Mouse (Mus musculus) ovary, adult 18-20 months (tissue): ENCODE data around the gene Tmem190.
"Not testable (repeated sequence)": the region's sequence is repeated elsewhere in the genome, so short reads cannot be mapped to it uniquely, and the experiment has no call there.

Experiments used
- DNase-seq: peaks from one replicate; pipeline ENCODE4 v3.0.0; 2022; ENCODE audit warnings: low spot score, mixed read lengths

Tmem190 gene

GRCm38 (mm10) chr7:4776131-4776530 lies 6.6 kb upstream of the Tmem190 start:
- DNase-seq = no peak

DNA sequence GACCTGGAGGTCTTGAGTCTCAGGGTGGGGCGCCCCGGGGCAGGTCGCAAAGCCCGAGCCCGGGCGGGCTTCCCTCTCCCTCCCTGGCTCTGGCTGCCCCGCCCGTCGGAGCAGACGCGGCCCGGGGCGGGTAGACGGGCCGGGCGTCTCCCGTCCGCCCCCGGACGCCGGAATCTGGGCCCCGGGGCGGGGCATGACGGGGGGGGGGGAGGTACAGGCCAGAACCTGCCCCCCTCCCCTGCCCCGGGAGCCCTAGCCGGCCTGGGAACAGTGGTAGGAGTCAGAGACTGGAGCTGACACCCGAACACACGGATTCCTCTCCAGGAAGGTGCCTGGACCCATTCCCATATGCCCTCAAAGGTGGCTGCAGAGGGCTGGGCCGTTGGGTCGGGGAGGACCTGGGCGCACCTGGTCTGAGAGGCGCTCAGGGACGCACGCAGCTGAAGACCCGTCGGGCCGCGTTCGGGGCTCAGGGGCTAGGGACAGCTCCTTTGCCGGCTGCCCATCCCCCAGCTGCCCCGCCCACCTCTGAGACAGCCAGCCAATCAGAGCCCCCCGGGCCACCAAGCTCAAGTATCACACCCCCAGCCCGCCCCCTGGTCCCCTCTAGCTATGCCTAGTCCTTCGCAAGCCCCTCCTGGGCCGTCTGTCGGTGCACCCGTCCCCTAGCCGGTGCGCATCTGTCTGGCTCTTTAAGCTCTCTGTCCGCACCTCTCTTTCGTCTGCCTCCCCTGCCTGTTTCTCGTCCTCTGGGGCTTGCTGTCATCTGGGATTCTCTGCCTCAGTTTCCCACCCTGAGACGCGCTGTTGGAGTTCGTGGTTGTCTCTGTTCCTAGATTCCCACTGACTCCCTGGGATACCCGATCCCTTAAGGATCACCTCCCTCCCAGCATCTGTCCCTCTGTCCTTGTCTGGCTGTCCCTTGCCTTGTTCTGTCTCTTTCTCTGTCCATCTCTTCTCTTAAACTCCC lies 5.6 kb upstream of the Tmem190 start:
- DNase-seq = peak; percentile 22

GRCm38 (mm10) chr7:4777851-4778637 lies 4.7 kb upstream of the Tmem190 start:
- DNase-seq = no peak

- DNase-seq = no peak
These were observed 2.8 kb upstream of the Tmem190 start for GRCm38 (mm10) chr7:4779921-4780320.

DNA sequence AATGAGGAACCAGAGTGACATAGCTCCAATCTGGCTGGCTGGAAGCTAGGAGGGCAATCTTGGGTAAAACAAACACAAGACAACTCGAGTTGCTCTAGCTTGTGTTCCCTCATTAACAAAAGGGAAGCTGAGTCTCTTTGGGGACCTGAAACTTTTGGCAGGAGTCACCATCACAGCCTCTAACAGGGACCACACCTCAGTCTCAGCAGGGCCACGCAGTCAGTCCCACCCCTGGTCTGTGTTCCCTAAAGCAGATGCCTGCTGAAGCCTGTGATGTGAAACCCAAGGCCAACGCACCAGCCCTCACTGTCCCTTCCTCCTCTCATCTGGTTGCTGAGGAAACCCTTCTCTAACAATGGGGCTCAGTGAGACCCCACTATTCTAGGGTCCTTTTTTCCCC lies 607 bp upstream of the Tmem190 start:
- no peak for DNase-seq

GRCm38 (mm10) chr7:4783667-4784268 lies 1.0 kb downstream of the Tmem190 start:
- DNase-seq = no peak

DNA sequence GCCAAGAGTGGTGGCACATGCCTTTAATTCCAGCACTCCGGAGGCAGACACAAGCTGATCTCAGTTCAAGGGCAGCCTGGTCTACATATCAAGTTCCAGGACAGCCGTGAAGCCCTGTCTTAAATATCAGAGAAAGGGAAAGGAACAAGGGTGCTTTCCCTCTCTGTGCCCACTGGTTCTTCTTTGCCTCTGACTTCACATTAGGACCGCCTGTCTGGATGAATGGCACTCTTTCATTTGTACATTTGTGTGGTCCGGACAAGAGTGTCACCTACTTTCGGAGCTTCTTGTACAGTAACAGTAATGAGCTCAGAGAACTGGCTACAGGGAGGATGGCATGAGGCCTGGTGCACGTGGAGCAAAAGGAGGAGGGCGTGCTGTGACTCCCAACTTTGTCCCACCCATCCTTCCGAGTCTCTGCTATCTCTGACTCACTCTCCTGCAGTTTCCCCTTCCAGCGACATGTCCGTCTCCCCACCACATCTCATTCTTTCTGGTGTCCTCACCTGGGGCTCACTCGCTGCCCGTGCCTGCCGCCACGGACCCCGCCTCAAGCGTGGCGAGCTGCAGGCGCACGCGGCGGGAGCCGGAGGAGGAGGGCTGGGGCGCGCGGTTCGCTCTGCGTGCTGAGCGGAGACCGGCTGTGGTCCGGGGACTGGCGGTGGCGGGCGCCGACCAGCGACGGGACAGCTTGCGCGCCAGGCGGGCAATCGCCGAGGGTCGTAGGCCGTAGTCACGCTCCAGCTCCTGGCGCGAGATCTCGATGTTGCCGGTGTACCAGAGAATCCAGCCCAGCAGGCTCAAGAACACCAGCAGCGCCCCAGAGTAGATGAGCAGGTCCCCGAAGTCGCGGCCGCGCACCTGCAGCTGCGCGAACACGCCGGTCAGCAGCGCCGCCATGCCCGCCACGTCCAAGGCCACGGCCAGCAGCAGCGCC lies 6.0 kb downstream of the Tmem190 start:
- DNase-seq = peak; percentile 41

DNA sequence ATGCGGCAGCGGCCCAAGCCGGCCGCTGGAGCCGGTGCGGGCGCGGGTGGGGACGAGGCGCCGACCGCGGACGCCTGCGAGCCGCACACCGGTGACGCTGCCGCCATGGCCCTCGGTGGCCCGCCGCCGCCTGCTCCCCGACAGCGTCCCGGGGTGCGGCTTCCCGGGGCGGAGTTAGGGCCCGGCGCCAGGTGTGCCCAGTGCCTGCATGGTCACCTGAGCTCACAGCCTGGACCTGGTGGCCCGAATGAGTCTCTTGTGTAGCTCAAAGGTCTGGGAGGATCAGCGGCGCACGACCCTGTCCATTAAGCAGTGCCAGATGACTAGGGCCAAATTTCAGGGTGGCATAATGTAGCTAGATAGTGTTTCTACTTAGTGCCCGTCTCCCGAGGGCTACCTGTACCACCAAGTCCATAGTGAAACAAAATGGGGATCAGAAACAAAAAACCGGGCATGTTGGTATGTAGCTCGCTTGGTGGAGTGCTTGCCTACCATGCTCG lies 6.7 kb downstream of the Tmem190 start, which contains the start of gene Tmem238:
Tmem238 (minus strand) TSS at position 221 of the 500 bp plus-strand sequence.
- DNase-seq = peak; percentile 20

DNA sequence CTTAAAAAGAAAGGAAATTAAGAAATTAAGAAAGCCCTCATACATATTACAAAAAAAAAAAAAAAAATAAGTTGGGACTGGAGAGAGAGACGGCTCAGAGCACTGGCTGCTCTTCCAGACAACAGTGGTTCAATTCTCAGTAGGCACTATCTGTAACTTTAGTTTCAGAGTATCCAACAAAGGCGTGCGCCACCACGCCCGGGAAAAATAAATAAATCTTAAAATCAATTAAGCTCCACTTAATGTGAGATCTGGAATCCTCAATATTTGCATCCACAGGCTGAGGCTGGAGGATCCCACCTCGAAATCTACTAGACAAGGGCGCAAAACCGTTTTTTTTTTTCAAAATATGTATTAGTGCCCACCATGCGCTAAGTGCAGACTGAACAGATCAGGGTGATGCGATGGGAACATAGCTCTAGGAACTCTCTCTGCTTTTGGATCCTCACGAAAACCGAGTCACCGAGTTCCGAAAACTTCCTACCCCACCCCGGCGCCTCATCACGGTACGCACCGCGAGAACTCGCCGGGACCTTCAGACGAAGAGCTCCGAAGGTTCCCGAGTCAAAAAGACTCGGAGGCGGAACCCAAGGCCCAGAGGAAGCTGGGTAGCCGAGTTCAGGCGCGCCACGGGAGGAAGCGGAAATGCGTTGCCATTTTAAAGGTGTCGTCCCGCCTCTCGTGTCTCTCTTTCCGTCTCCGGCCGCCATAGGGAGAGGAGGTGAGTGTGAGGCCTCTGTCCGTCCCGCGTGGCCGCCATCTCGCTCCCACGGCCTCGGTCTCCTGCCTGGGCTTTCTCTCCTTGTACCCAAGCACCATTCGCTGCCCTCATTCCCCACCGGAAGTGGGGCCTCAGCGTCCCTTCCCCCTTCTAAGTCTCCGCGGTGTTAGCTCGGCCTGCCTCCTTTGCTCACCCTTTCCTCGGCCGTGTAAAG lies 9.8 kb downstream of the Tmem190 start, which contains the start of gene Rpl28:
Rpl28 (plus strand) TSS at position 597 of the 935 bp plus-strand sequence.
- DNase-seq = peak; percentile 94

- not testable (repeated sequence) for DNase-seq
These were observed 10.5 kb downstream of the Tmem190 start for GRCm38 (mm10) chr7:4793248-4793647.

DNA sequence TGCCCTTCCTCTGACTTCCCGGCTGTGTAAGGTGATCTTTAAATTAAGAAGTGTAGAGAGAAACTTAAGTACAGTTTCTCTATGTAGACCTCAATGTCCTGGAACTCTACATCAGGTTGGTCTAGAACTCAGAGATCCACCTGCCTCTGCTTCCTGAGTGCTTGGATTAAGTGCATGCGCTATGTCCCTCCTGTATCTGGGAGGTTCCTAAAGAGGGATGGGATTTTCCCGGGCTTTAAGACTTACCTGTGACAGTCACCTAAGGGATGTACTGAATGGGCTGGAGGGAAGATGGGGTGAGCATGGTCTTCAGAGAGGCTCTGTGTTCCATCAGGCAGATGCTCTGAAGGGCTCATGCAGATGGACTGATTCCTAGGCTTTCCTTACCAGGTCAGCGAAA lies 10.9 kb downstream of the Tmem190 start:
- DNase-seq = no peak

- DNase-seq = no peak
These were observed 12.0 kb downstream of the Tmem190 start for GRCm38 (mm10) chr7:4794631-4795168.

DNA sequence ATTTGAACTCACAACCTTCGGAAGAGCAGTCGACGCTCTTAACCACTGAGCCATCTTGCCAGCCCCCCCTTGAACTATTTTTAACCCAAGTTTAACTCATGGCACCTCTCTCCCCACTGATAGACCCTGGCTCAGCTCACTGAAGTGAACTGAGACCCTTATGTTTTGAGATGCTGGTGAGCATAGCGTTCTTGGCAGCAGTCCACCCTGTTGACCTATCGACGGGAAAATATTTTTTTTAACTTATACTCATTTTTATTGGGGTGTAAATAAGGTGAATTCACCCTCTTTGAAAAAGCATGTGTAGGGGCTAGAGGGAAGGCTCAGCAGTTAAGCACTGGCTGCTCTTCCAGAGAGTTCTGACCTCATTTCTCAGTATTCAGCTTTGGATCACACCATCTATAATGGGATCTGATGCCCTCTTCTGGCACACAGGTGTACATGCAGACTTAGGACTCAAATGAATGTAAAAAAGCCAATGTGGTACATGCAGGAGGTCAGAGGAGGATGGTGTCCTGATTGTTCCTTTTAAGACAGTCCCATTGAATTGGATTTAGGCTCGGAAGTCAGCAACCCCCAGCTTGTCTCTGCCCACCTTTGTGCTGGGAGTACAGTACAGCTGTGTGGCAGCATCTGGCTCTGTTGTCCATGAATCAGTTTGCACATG lies 13.2 kb downstream of the Tmem190 start:
- DNase-seq = no peak

DNA sequence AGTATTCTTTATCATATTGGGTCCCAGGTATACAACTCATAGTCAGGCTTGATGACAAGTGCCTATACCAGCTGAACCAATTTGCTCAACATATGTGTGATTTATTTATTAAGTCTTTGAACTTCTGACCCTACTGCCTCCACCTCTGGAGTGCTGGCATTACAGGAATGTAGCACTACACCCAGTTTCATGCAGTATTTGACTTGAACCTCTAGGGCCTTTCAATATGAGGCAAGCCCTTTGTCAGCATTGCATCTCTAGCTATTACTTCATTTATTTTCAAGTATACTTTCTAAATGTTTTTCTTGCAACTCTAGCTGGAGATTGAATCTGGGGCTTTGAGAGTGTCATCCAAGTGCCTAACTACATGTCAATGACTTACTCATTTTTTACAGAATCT lies 19.5 kb downstream of the Tmem190 start:
- DNase-seq = no peak

DNA sequence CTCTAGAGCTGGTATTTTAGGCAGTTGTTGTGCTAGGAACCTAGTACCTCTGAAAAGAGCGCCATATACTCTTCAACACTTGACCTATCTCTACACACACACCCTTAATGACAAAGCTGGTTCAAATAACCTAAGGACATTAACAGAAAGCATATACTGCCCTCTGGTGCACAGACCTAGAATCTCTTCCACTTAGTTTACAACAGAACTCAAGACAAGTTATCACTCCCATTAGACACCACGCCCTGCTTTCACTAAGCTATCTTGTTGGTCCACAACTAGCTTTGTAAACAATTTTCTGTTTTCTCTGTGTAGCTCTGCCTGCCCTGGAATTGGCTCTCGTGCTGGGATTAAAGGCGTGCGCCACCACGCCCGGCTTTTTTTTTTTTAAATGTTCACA lies 24.0 kb downstream of the Tmem190 start:
- no peak for DNase-seq

DNA sequence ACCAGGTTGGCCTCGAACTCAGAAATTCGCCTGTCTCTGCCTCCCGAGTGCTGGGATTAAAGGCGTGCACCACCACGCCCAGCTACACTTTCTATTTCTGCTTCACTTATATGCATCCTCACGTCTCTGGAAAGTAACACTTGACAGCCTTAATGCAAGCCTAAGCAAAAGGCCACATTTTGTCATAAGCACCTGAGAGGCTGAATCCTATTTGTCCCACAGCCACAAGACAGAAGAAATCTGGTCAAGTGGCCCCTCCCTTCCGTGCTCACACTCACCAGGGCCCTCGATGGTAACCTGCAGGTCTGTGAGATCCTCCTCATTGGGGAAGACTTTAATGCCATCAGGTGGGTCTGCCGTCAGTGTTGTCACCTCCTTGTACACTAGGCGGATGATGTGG lies 28.4 kb downstream of the Tmem190 start:
- DNase-seq = not testable (repeated sequence)

DNA sequence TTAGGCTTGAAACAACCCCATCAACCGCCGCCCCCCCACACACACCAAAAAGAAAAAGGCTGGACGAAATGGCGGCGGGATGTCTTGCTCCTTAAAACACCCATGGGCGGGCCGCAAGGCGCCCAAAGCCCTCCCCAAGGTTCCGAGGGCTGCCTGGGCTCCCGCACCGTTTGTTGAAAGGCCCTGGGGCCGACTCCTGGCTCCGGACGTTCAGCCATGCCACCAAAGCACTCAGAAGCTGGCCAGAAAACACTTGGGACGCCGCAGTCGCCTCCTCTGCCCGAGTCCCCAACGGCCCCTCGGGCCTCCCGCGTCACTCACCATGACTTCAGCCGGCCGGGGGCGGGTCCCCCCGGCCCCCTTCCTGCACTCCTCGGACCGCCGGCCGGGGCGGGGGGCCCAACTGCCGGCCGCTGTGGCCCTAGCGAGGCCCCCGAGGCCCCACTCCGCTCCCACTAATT lies 29.1 kb downstream of the Tmem190 start:
- no peak for DNase-seq

DNA sequence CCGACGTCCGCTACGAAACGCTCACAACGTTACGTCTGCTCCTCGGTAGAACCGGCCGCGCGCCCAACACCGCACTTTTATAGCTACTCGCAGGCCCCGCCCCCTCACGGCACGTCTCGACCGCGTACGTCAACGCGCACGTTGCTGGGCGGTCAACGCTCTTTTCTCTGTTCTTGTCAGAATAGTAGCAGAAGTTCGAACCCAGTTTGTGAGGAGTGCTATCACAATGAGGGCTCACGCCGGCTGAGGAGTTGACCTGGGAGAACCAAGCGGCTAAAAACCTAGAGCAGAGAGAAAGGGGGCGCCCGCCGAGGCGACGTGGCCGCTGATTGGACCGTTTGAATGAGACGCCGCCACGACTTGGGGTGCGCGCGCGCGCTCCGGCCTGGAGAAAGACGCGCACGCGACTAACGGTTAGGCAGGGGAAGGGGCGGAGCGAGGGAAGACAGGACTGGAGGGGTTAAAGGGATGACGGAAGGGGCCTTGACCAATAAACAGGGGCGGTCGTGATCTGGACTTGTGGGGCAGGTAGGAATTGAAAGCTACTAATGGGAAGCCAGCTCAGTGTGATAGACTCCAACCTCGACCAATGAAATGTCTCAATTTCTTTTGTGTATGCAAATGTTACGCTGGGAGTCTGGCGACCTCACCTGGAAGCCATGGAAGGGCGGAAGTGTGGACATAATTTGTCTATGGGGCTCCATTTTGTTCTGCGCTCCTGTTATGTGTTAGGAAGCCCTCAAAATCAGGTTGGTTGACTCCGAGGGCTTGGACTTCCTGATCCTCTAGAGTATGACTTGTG lies 29.8 kb downstream of the Tmem190 start, which contains the start of gene Ube2s:
Ube2s (minus strand) TSS at position 288 of the 802 bp plus-strand sequence.
- DNase-seq = peak; percentile 99
